Mouse (Mus musculus) limb, embryonic 13.5 days (tissue): Measurements from ENCODE around the gene Irs4. TPM values are rescaled to one million over a fixed set of nuclear protein-coding genes. Genes with fewer than 3 reads are reported as not detected.

Experiments used
- ATAC-seq: fragments of 200-750 bp; cut with Nextera tagmentation; 2 replicates; pipeline ENCODE4 v1.8.0; 2017; ENCODE audit warnings: low read depth, moderate number of reproducible peaks, moderate TSS enrichment; ENCODE audit not compliant: low FRiP score
- H3K27ac ChIP-seq: fragments of 300-500 bp; sonication (generic); 2 replicates; pipeline ENCODE4 v1.5.1; 2015; ENCODE audit warnings: inconsistent platforms, mild to moderate bottlenecking, moderate library complexity
- H3K27me3 ChIP-seq: fragments of 300-500 bp; sonication (generic); 2 replicates; pipeline ENCODE4 v1.6.1; 2015; ENCODE audit warnings: mild to moderate bottlenecking, inconsistent platforms
- H3K36me3 ChIP-seq: fragments of 300-500 bp; sonication (generic); 2 replicates; pipeline ENCODE4 v1.6.1; 2015; ENCODE audit warnings: inconsistent platforms, mild to moderate bottlenecking, moderate library complexity
- H3K4me1 ChIP-seq: fragments of 300-500 bp; sonication (generic); 2 replicates; pipeline ENCODE4 v1.6.1; 2015; ENCODE audit warnings: inconsistent platforms
- H3K4me2 ChIP-seq: fragments of 300-500 bp; sonication (generic); replicated peaks from 2 replicates; pipeline ENCODE4 v1.6.1; 2015; ENCODE audit warnings: inconsistent platforms, mild to moderate bottlenecking, moderate library complexity
- H3K4me3 ChIP-seq: fragments of 300-500 bp; sonication (generic); 2 replicates; pipeline ENCODE4 v1.5.1; 2015; ENCODE audit warnings: moderate library complexity, mild to moderate bottlenecking, inconsistent platforms
- H3K9ac ChIP-seq: fragments of 300-500 bp; sonication (generic); 2 replicates; pipeline ENCODE4 v1.6.1; 2015; ENCODE audit warnings: mild to moderate bottlenecking, inconsistent platforms
- H3K9me3 ChIP-seq: fragments of 300-500 bp; sonication (generic); 2 replicates; pipeline ENCODE4 v1.6.1; 2016; ENCODE audit warnings: inconsistent platforms
- WGBS: fragments of 180-500 bp; shearing (Covaris S2); methylation state at CpG from one replicate; pipeline ENCODE4 v1.1.7; 2015; 5-methylcytosine and 5-hydroxymethylcytosine counted together
- polyA plus RNA-seq: library from polyadenylated mRNA; unstranded; fragments of >200 nt; fragmentation: Nextera tagmentation; extraction: Ambion mirVana; gene quantifications from 2 replicates; pipeline ENCODE4 v1.2.1, GENCODE M21; 2015

Gene Irs4
- 0.06 and 0.15 TPM in 2 replicates for polyA plus RNA-seq

- Histone ChIP-seq H3K36me3 (no peaks in the 10 kb centered on the region), H3K27me3 (peaks cover 74% of the 10 kb centered on the region), H3K9me3 (no peaks in the 10 kb centered on the region), H3K4me2 (peak within 1 kb of the TSS; percentile 65), H3K9ac (no peak within 1 kb of the TSS), H3K27ac (no peak within 1 kb of the TSS), H3K4me1 (no peaks in the 10 kb centered on the region), H3K4me3 (peak within 1 kb of the TSS; percentile 41)
- 12% methylated on average over 51 of the region's 51 CpGs for WGBS
- ATAC-seq: peak; percentile 69
Measured at GRCm38 (mm10) chrX:141724937-141725918, at the start of gene Irs4. Gene Irs4 (minus strand): TSS chrX:141725263.

GRCm38 (mm10) chrX:141750360-141750759 is 25.3 kb upstream of the Irs4 start:
- no peak overlapping the region for H3K9ac ChIP-seq
- H3K27me3 ChIP-seq: peaks cover 2% of the 10 kb centered on the region; the same call in 1 of the 2 replicates
- 71% methylated on average over 2 of the region's 2 CpGs for WGBS
- no peak overlapping the region for H3K27ac ChIP-seq
- H3K4me2 ChIP-seq: no peak overlapping the region
- H3K9me3 ChIP-seq: no peaks in the 10 kb centered on the region
- H3K4me1 ChIP-seq: no peaks in the 10 kb centered on the region
- no peaks in the 10 kb centered on the region for H3K36me3 ChIP-seq
- no peak overlapping the region for H3K4me3 ChIP-seq
- ATAC-seq: no peak

GRCm38 (mm10) chrX:141729570-141729969 is 4.5 kb upstream of the Irs4 start:
- peaks cover 41% of the 10 kb centered on the region for H3K27me3 ChIP-seq
- H3K9ac ChIP-seq: no peak overlapping the region
- H3K4me1 ChIP-seq: no peaks in the 10 kb centered on the region
- H3K4me2 ChIP-seq: no peak overlapping the region
- no peaks in the 10 kb centered on the region for H3K9me3 ChIP-seq
- no peak overlapping the region for H3K4me3 ChIP-seq
- ATAC-seq: no peak
- H3K36me3 ChIP-seq: no peaks in the 10 kb centered on the region
- H3K27ac ChIP-seq: no peak overlapping the region
- 64% methylated on average over 5 of the region's 5 CpGs for WGBS

GRCm38 (mm10) chrX:141724391-141724891 is 622 bp downstream of the Irs4 start:
- WGBS: 33% methylated on average over 52 of the region's 52 CpGs
- H3K36me3 ChIP-seq: no peaks in the 10 kb centered on the region
- ATAC-seq: no peak
- no peak overlapping the region for H3K27ac ChIP-seq
- peaks cover 82% of the 10 kb centered on the region for H3K27me3 ChIP-seq
- no peak overlapping the region for H3K9ac ChIP-seq
- peak overlapping the region; percentile 41 for H3K4me3 ChIP-seq
- H3K4me1 ChIP-seq: no peaks in the 10 kb centered on the region
- no peaks in the 10 kb centered on the region for H3K9me3 ChIP-seq
- peak overlapping the region; percentile 65 for H3K4me2 ChIP-seq

- no peaks in the 10 kb centered on the region for H3K4me1 ChIP-seq
- H3K4me3 ChIP-seq: peak overlapping the region; percentile 41
- 19% methylated on average over 16 of the region's 16 CpGs for WGBS
- ATAC-seq: no peak
- peaks cover 83% of the 10 kb centered on the region for H3K27me3 ChIP-seq
- peak overlapping the region; percentile 65 for H3K4me2 ChIP-seq
- H3K9ac ChIP-seq: no peak overlapping the region
- H3K27ac ChIP-seq: no peak overlapping the region
- no peaks in the 10 kb centered on the region for H3K36me3 ChIP-seq
- no peaks in the 10 kb centered on the region for H3K9me3 ChIP-seq
Measured at GRCm38 (mm10) chrX:141723936-141724335, 1.1 kb downstream of the Irs4 start.

- H3K9ac ChIP-seq: no peak overlapping the region
- WGBS: 13% methylated on average over 33 of the region's 33 CpGs
- ATAC-seq: no peak
Measured at GRCm38 (mm10) chrX:141721725-141722124, 3.3 kb downstream of the Irs4 start.

More at GRCm38 (mm10) chrX:141721725-141722124, 3.3 kb downstream of the Irs4 start:
- H3K4me2 ChIP-seq: peak overlapping the region; percentile 66
- no peaks in the 10 kb centered on the region for H3K36me3 ChIP-seq
- no peaks in the 10 kb centered on the region for H3K4me1 ChIP-seq
- H3K27ac ChIP-seq: no peak overlapping the region
- H3K27me3 ChIP-seq: peaks cover 79% of the 10 kb centered on the region
- H3K9me3 ChIP-seq: no peaks in the 10 kb centered on the region
- H3K4me3 ChIP-seq: peak overlapping the region; percentile 40

Other genes with a start within 250 kb of the Irs4 start
- 9.3 and 11.1 TPM in 2 replicates for gene Col4a5, start 249.9 kb downstream of the Irs4 start, polyA plus RNA-seq
- gene Gm15294, start 150.0 kb upstream of the Irs4 start, polyA plus RNA-seq: not detected in 2 replicates